Mouse (Mus musculus) erythroblast, adult 5-6 weeks (primary cell): ENCODE measurements around the gene Clec4a4. TPM values are rescaled to one million over a fixed set of nuclear protein-coding genes. Genes with fewer than 3 reads are reported as not detected.
"Not testable (repeated sequence)": the region's sequence is repeated elsewhere in the genome, so short reads cannot be mapped to it uniquely, and the experiment has no call there.

Experiments
- ATAC-seq: replicated peaks from 2 replicates; pipeline ENCODE4 v1.8.0; 2016; ENCODE audit warnings: moderate number of reproducible peaks, mild to moderate bottlenecking, moderate TSS enrichment, inconsistent platforms; ENCODE audit not compliant: poor library complexity, low FRiP score, severe bottlenecking
- total RNA-seq, 2 experiments: library from RNA; stranded (forward) in 1 of 2; stranded (reverse) in 1 of 2; fragments of 150-400 nt in 1 of 2; fragments of 200-764, 138-1000 nt in 1 of 2; gene quantifications; 2 replicates each; pipeline versions ENCODE4 v1.2.3 to v1.2.4; 2015 to 2017; ENCODE audit warnings: low replicate concordance in 2 of 2

Gene Clec4a4
- not detected in 2 replicates for total RNA-seq (2015; ENCODE audit: low replicate concordance)
- not detected in 2 replicates for total RNA-seq (2017; ENCODE audit: low replicate concordance)

DNA sequence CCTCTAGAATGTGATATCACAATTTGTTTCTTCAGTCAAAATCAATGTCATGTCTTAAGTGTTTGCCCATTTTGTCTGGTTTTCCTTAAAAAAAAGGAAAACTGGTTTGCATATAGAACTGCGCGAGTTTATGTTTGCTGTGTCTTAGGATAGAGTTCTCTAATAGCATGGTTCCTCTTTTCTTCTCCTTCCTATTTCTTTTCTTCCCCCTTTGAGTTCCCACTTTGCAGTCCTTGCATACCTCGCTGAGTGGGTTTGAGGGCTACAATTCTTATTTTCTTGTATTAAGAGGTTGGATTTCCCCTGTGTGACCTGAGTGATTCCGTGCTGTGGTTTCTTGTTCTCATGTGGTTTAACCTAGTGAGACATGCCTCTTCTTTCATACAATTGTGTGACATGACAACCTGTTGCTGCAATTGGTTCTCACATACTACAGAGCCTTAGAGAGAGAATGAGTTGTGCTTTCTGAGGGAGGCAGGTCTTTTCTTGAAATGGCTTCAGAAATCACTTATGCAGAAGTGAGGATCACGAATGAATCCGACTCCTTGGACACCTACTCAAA lies at the start of gene Clec4a4:
Clec4a4 (plus strand) TSS at position 492 of the 562 bp plus-strand sequence.
- ATAC-seq = no peak

DNA sequence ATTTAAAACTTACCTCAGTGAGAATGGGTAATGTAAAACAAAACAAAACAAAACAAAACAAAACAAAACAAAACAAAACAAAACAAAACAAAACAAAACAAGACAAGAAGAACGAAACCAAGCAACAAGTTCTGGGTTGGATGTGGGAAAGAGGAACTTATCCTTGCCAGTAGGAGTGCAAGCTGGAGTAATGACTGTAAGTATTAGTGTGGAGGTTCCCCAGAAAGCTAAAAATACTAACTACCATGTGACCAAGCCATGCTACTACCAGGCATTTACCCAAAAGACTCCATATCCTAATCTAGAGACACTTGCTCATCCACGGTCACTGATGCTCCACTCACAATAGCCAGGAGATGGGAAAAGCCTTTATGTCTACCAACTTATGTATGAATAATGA lies 43.4 kb upstream of the Clec4a4 start:
- ATAC-seq = no peak

DNA sequence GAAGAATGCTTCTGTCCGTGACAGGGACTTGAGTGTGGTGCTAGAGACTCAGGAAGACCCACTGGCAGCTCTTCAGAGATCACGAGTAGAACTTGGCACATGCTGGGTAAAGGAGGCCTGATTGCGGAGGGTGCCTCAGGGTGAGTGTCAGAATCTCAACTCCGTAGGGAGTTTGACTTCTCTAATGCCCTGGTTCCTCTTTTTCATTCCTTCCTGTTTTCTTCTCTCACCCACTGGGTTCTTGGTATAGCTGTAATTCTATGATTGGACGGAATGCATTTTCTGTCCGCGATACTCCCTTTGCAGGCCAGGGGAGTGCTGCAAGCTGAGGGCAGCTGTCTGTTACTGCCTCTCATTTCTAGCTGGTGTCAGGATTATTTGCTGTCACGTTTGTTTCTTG lies 37.8 kb upstream of the Clec4a4 start, which contains the start of gene Clec4a3:
Clec4a3 (plus strand) TSS at position 115 of the 400 bp plus-strand sequence.
- no peak for ATAC-seq

DNA sequence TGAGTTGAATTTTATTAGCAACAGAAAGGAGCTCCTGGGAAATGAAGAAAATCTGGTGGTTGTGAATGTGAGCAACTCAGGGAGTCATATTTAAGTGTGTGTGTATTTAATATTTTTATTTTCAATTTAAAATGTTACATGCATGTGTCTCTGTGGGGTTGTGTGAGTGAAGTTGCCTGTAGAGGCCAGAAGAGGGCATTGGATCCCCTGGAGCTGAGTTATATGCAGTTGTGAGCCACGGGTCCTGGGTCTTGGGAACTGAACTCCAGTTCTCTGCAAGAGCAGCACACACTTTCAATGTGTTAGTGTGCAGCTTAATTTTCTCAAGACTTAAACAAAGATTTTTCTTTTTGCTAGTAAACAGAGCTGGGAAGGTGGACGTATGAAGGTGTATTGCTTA lies 25.6 kb upstream of the Clec4a4 start:
- no peak for ATAC-seq

DNA sequence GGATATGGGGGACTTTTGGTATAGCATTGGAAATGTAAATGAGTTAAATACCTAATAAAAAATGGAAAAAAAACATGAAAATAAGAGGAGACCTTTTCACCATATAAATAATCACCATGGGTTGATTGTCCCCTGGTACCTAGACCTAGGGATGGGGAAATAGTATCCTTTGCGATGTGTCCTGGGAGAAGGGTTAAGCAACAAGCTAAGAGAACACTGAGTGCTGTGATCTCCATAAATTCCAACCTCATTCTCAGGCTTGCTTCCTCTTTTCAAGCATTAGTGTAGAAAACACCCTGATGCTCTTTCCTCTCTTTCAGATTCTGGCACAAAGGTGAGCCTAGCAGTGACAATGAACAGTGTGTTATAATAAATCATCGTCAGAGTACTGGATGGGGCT lies 21.1 kb upstream of the Clec4a4 start:
- ATAC-seq = no peak

DNA sequence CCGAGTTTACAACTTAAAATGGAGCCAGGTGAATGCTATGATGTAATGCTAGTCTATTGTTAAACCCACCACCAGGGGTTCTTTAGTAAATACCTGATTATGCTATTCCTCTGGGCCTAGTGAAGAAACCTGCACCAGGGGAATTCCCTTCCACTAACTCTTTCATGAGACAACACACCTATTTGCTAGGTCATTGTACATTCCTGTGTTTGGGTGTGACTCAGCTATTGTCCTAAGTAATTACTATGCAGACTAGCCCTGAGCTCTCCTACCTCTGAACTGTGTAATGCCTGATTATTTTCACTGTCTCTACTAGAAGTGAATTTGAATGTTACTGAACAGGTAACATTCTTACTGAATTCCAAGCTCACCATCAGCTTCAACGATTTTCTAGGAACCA lies 14.5 kb downstream of the Clec4a4 start:
- ATAC-seq = not testable (repeated sequence)

DNA sequence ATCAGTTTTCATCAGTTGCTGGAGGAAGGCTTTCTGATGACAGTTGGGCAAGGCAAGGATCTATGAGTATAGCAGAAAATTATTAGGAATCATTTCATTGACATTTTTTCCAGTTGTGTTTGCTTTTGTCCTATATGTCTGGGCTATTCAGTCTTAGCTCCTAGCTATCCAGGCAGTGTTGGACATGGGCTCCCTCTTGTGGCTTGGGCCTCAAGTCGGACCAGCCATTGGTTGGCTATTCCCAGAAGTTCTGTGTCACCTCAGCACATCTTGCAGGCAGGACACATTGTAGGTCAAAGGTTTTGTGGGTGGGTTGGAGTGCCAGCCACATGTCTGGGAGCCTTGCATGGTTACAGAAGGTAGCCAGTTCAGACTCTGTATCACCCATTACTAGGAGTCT lies 15.4 kb downstream of the Clec4a4 start:
- no peak for ATAC-seq

DNA sequence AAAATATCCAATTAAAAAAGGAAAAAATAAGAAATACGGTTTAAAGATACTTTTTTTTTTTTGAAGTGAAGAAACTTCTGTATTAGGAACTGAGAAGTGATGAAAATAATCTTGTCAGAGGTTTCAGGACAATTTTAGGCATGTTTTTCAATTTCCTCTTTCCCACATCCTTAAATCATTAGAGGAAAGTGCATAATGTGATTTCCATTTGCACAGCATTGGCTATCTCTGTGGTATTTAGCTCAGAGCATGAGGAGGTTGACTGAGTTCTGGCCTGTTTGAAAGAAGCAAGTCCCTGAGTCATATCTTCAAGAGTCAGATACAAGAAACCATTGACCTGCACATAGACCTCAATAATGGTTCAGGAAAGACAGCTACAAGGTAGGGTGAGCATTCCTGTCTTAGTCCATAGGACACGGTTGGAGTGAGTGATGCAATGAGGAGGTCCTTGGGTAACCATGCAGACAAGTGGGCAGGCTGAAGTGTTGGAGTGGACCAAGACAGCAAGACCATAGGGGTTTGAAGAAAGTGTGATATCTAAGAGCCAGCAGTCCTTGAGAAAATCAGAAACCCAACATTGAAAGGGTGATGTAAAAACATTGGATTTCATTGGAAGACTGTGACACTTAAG lies 59.7 kb downstream of the Clec4a4 start, which contains the start of gene Clec4b1:
Clec4b1 (plus strand) TSS at position 221 of the 631 bp plus-strand sequence.
- ATAC-seq = no peak

Other genes starting within 250 kb of the Clec4a4 start
- 7.5 and 15.7 TPM in 2 replicates for gene Slc2a3, start 188.7 kb upstream of the Clec4a4 start, total RNA-seq (2015; ENCODE audit: low replicate concordance)
- gene Slc2a3, start 188.7 kb upstream of the Clec4a4 start, total RNA-seq (2017; ENCODE audit: low replicate concordance) = 19.1 and 19.4 TPM in 2 replicates
- 1.3 and 11.5 TPM in 2 replicates for gene Foxj2, start 170.5 kb upstream of the Clec4a4 start, total RNA-seq (2015; ENCODE audit: low replicate concordance)
- 0.70 and 4.4 TPM in 2 replicates for gene Foxj2, start 170.5 kb upstream of the Clec4a4 start, total RNA-seq (2017; ENCODE audit: low replicate concordance)
- 0.21 TPM in 1 of 2 replicates, not detected in the other for gene C3ar1, start 134.2 kb upstream of the Clec4a4 start, total RNA-seq (2015; ENCODE audit: low replicate concordance)
- gene C3ar1, start 134.2 kb upstream of the Clec4a4 start, total RNA-seq (2017; ENCODE audit: low replicate concordance) = 0.42 and 0.43 TPM in 2 replicates
- gene Necap1, start 115.9 kb upstream of the Clec4a4 start, total RNA-seq (2015; ENCODE audit: low replicate concordance) = 6.9 and 15.0 TPM in 2 replicates
- 6.3 and 16.8 TPM in 2 replicates for gene Necap1, start 115.9 kb upstream of the Clec4a4 start, total RNA-seq (2017; ENCODE audit: low replicate concordance)
- gene Clec4a1, start 68.5 kb upstream of the Clec4a4 start, total RNA-seq (2015; ENCODE audit: low replicate concordance) = 35.1 and 68.6 TPM in 2 replicates
- 7.2 and 10.0 TPM in 2 replicates for gene Clec4a1, start 68.5 kb upstream of the Clec4a4 start, total RNA-seq (2017; ENCODE audit: low replicate concordance)
- gene Clec4a3, start 37.9 kb upstream of the Clec4a4 start, total RNA-seq (2015; ENCODE audit: low replicate concordance) = 25.0 and 26.8 TPM in 2 replicates
- 15.6 and 18.1 TPM in 2 replicates for gene Clec4a3, start 37.9 kb upstream of the Clec4a4 start, total RNA-seq (2017; ENCODE audit: low replicate concordance)
- 4.8 TPM in 1 of 2 replicates, not detected in the other for gene Clec4b1, start 59.6 kb downstream of the Clec4a4 start, total RNA-seq (2015; ENCODE audit: low replicate concordance)
- gene Clec4b1, start 59.6 kb downstream of the Clec4a4 start, total RNA-seq (2017; ENCODE audit: low replicate concordance) = 3.5 and 11.5 TPM in 2 replicates
- gene Clec4a2, start 116.1 kb downstream of the Clec4a4 start, total RNA-seq (2015; ENCODE audit: low replicate concordance) = 50.2 and 99.0 TPM in 2 replicates
- gene Clec4a2, start 116.1 kb downstream of the Clec4a4 start, total RNA-seq (2017; ENCODE audit: low replicate concordance) = 21.6 and 51.3 TPM in 2 replicates
- gene Clec4b2, start 182.5 kb downstream of the Clec4a4 start, total RNA-seq (2015; ENCODE audit: low replicate concordance) = 6.9 TPM in 1 of 2 replicates, not detected in the other
- gene Clec4b2, start 182.5 kb downstream of the Clec4a4 start, total RNA-seq (2017; ENCODE audit: low replicate concordance) = 5.3 and 6.8 TPM in 2 replicates
- gene Clec4n, start 239.5 kb downstream of the Clec4a4 start, total RNA-seq (2015; ENCODE audit: low replicate concordance) = 2.9 TPM in 1 of 2 replicates, not detected in the other
- 4.5 TPM in 1 of 2 replicates, not detected in the other for gene Clec4n, start 239.5 kb downstream of the Clec4a4 start, total RNA-seq (2017; ENCODE audit: low replicate concordance)